Mouse (Mus musculus): ENCODE measurements around the gene Pigl. TPM values are rescaled to one million over a fixed set of nuclear protein-coding genes. Genes with fewer than 3 reads are reported as not detected.

The Pigl gene
- polyA plus RNA-seq, 1 experiment = 7.1 TPM

- no peak overlapping the region for H3K27ac ChIP-seq (ENCODE audit: insufficient read depth, low read depth, low read length)
- H3K36me3 ChIP-seq (ENCODE audit: control insufficient read depth, insufficient read depth, low read length) = peaks cover 3% of the 10 kb centered on the region; the same call in 1 of the 2 replicates
- H3K4me3 ChIP-seq (ENCODE audit: insufficient read depth, low read depth, low read length) = no peak overlapping the region
- 77% methylated on average over 2 of the region's 2 CpGs for WGBS
- H3K27me3 ChIP-seq (replicated peaks; ENCODE audit: control insufficient read depth, insufficient read depth, low read length) = no peaks in the 10 kb centered on the region
- peaks cover 7% of the 10 kb centered on the region for H3K4me1 ChIP-seq (ENCODE audit: control insufficient read depth, insufficient read depth, low read length)
- TF ChIP-seq POLR2A (IDR thresholded peaks at IDR 0.05; ENCODE audit: low read depth, low read length) = no peak
- TF ChIP-seq CTCF (conservative IDR thresholded peaks at IDR 0.05; ENCODE audit: insufficient read depth, insufficient read length, low read depth, low read length) = no peak
- DNase-seq = no peak
Observed at GRCm38 (mm10) chr11:62432211-62432610, 26.0 kb upstream of the Pigl start.

GRCm38 (mm10) chr11:62440670-62441315 lies 17.5 kb upstream of the Pigl start:
- Histone ChIP-seq H3K4me1 (ENCODE audit: control insufficient read depth, insufficient read depth, low read length) (no peaks in the 10 kb centered on the region; the same call in 1 of the 2 replicates), H3K36me3 (ENCODE audit: control insufficient read depth, insufficient read depth, low read length) (peaks cover 2% of the 10 kb centered on the region; the same call in 1 of the 2 replicates), H3K27ac (ENCODE audit: insufficient read depth, low read depth, low read length) (no peak overlapping the region), H3K27me3 (replicated peaks; ENCODE audit: control insufficient read depth, insufficient read depth, low read length) (no peaks in the 10 kb centered on the region), H3K4me3 (ENCODE audit: insufficient read depth, low read depth, low read length) (no peak overlapping the region)
- WGBS = 75% methylated on average over 9 of the region's 9 CpGs
- no peak for TF ChIP-seq CTCF (conservative IDR thresholded peaks at IDR 0.05; ENCODE audit: insufficient read depth, insufficient read length, low read depth, low read length)
- DNase-seq = peak; percentile 64

- Histone ChIP-seq H3K4me1 (ENCODE audit: control insufficient read depth, insufficient read depth, low read length) (peaks cover 2% of the 10 kb centered on the region; the same call in 1 of the 2 replicates), H3K4me3 (ENCODE audit: insufficient read depth, low read depth, low read length) (no peak overlapping the region), H3K36me3 (ENCODE audit: control insufficient read depth, insufficient read depth, low read length) (no peaks in the 10 kb centered on the region), H3K27ac (ENCODE audit: insufficient read depth, low read depth, low read length) (no peak overlapping the region), H3K27me3 (replicated peaks; ENCODE audit: control insufficient read depth, insufficient read depth, low read length) (no peaks in the 10 kb centered on the region)
- no peak for DNase-seq
- 89% methylated on average over 3 of the region's 3 CpGs for WGBS
- TF ChIP-seq POLR2A (IDR thresholded peaks at IDR 0.05; ENCODE audit: low read depth, low read length) (no peak), CTCF (conservative IDR thresholded peaks at IDR 0.05; ENCODE audit: insufficient read depth, insufficient read length, low read depth, low read length) (no peak)
Observed at GRCm38 (mm10) chr11:62445799-62446198, 12.5 kb upstream of the Pigl start.

- Histone ChIP-seq H3K36me3 (ENCODE audit: control insufficient read depth, insufficient read depth, low read length) (no peaks in the 10 kb centered on the region), H3K27me3 (replicated peaks; ENCODE audit: control insufficient read depth, insufficient read depth, low read length) (no peaks in the 10 kb centered on the region), H3K4me1 (ENCODE audit: control insufficient read depth, insufficient read depth, low read length) (peaks cover 2% of the 10 kb centered on the region; the same call in 1 of the 2 replicates), H3K27ac (ENCODE audit: insufficient read depth, low read depth, low read length) (no peak overlapping the region), H3K4me3 (ENCODE audit: insufficient read depth, low read depth, low read length) (no peak overlapping the region)
- no peak for DNase-seq
- no peak for TF ChIP-seq POLR2A (IDR thresholded peaks at IDR 0.05; ENCODE audit: low read depth, low read length)
- no peak for TF ChIP-seq CTCF (conservative IDR thresholded peaks at IDR 0.05; ENCODE audit: insufficient read depth, insufficient read length, low read depth, low read length)
- WGBS = 86% methylated on average over 6 of the region's 6 CpGs
Observed at GRCm38 (mm10) chr11:62448971-62449370, 9.3 kb upstream of the Pigl start.

GRCm38 (mm10) chr11:62455193-62455592 lies 3.1 kb upstream of the Pigl start:
- Histone ChIP-seq H3K36me3 (ENCODE audit: control insufficient read depth, insufficient read depth, low read length) (no peaks in the 10 kb centered on the region), H3K27ac (ENCODE audit: insufficient read depth, low read depth, low read length) (no peak overlapping the region), H3K4me3 (ENCODE audit: insufficient read depth, low read depth, low read length) (no peak overlapping the region), H3K27me3 (replicated peaks; ENCODE audit: control insufficient read depth, insufficient read depth, low read length) (no peaks in the 10 kb centered on the region), H3K4me1 (ENCODE audit: control insufficient read depth, insufficient read depth, low read length) (no peaks in the 10 kb centered on the region; the same call in 1 of the 2 replicates)
- DNase-seq = no peak
- no peak for TF ChIP-seq POLR2A (IDR thresholded peaks at IDR 0.05; ENCODE audit: low read depth, low read length)
- no peak for TF ChIP-seq CTCF (conservative IDR thresholded peaks at IDR 0.05; ENCODE audit: insufficient read depth, insufficient read length, low read depth, low read length)
- WGBS = 26% methylated on average over 1 of the region's 1 CpGs

GRCm38 (mm10) chr11:62456021-62456482 lies 2.2 kb upstream of the Pigl start:
- Histone ChIP-seq H3K27me3 (replicated peaks; ENCODE audit: control insufficient read depth, insufficient read depth, low read length) (no peaks in the 10 kb centered on the region), H3K27ac (ENCODE audit: insufficient read depth, low read depth, low read length) (peak overlapping the region; percentile 94), H3K4me3 (ENCODE audit: insufficient read depth, low read depth, low read length) (peak overlapping the region; percentile 97), H3K36me3 (ENCODE audit: control insufficient read depth, insufficient read depth, low read length) (no peaks in the 10 kb centered on the region), H3K4me1 (ENCODE audit: control insufficient read depth, insufficient read depth, low read length) (no peaks in the 10 kb centered on the region; the same call in 1 of the 2 replicates)
- WGBS = 2% methylated on average over 3 of the region's 3 CpGs
- no peak for DNase-seq
- TF ChIP-seq POLR2A (IDR thresholded peaks at IDR 0.05; ENCODE audit: low read depth, low read length) (no peak), CTCF (conservative IDR thresholded peaks at IDR 0.05; ENCODE audit: insufficient read depth, insufficient read length, low read depth, low read length) (no peak)

GRCm38 (mm10) chr11:62456483-62457172 lies 1.6 kb upstream of the Pigl start:
- under 1% methylated on average over 40 of the region's 42 CpGs for WGBS

More at GRCm38 (mm10) chr11:62456483-62457172, 1.6 kb upstream of the Pigl start:
- H3K4me3 ChIP-seq (ENCODE audit: insufficient read depth, low read depth, low read length) = peak overlapping the region; percentile 97
- no peaks in the 10 kb centered on the region for H3K27me3 ChIP-seq (replicated peaks; ENCODE audit: control insufficient read depth, insufficient read depth, low read length)
- peak; percentile 64 for DNase-seq
- peak overlapping the region; percentile 94 for H3K27ac ChIP-seq (ENCODE audit: insufficient read depth, low read depth, low read length)
- H3K4me1 ChIP-seq (ENCODE audit: control insufficient read depth, insufficient read depth, low read length) = no peaks in the 10 kb centered on the region; the same call in 1 of the 2 replicates
- no peaks in the 10 kb centered on the region for H3K36me3 ChIP-seq (ENCODE audit: control insufficient read depth, insufficient read depth, low read length)
- TF ChIP-seq CTCF (conservative IDR thresholded peaks at IDR 0.05; ENCODE audit: insufficient read depth, insufficient read length, low read depth, low read length) (peak; percentile 48), POLR2A (IDR thresholded peaks at IDR 0.05; ENCODE audit: low read depth, low read length) (no peak)
